Mouse (Mus musculus): ENCODE measurements around the gene Pacs1. TPM values are rescaled to one million over a fixed set of nuclear protein-coding genes. Genes with fewer than 3 reads are reported as not detected.
"Not testable (repeated sequence)": the region's sequence is repeated elsewhere in the genome, so short reads cannot be mapped to it uniquely, and the experiment has no call there.

The Pacs1 gene
- total RNA-seq, 4 experiments from 2014 or later, result 18.6 to 21.9 (median 20.8) TPM

GRCm38 (mm10) chr19:5097521-5098362 is 175.2 kb downstream of the Pacs1 start:
- DNase-seq (ENCODE audit: low spot score), result no peak

- DNase-seq (ENCODE audit: low spot score), result no peak
These were observed 176.9 kb downstream of the Pacs1 start for GRCm38 (mm10) chr19:5095887-5096474.

- DNase-seq (ENCODE audit: low spot score), result no peak
These were observed 178.0 kb downstream of the Pacs1 start for GRCm38 (mm10) chr19:5094746-5095417.

- peak; percentile 80 for DNase-seq (ENCODE audit: low spot score)
These were observed 178.7 kb downstream of the Pacs1 start for GRCm38 (mm10) chr19:5094243-5094632.

- no peak for DNase-seq (ENCODE audit: low spot score)
These were observed 179.3 kb downstream of the Pacs1 start for GRCm38 (mm10) chr19:5093481-5094242.

- no peak for DNase-seq (ENCODE audit: low spot score)
These were observed 180.8 kb downstream of the Pacs1 start for GRCm38 (mm10) chr19:5092083-5092482.

GRCm38 (mm10) chr19:5089324-5089723 is 183.6 kb downstream of the Pacs1 start:
- no peak for DNase-seq (ENCODE audit: low spot score)

GRCm38 (mm10) chr19:5087884-5088728 is 184.8 kb downstream of the Pacs1 start, which contains the start of gene Yif1a:
TSS of gene Yif1a (plus strand) at chr19:5088538.
- peak; percentile 98 for DNase-seq (ENCODE audit: low spot score)

- not testable (repeated sequence) for DNase-seq (ENCODE audit: low spot score)
These were observed 186.4 kb downstream of the Pacs1 start for GRCm38 (mm10) chr19:5086533-5086932.

GRCm38 (mm10) chr19:5085145-5085863 is 187.6 kb downstream of the Pacs1 start, which contains the start of gene Tmem151a:
TSS of gene Tmem151a (minus strand) at chr19:5085531.
- no peak for DNase-seq (ENCODE audit: low spot score)

GRCm38 (mm10) chr19:5084834-5085144 is 188.1 kb downstream of the Pacs1 start:
- no peak for DNase-seq (ENCODE audit: low spot score)

- no peak for DNase-seq (ENCODE audit: low spot score)
These were observed 188.7 kb downstream of the Pacs1 start for GRCm38 (mm10) chr19:5083961-5084833.

Small RNA genes lying within 50 kb of the gene (microRNA-seq; reads per million reads assigned to microRNA genes)
- not detected for gene Gm27468

Other genes starting within 250 kb of the Pacs1 start
- 10 to 100 TPM in 2 of 4 experiments, 1 to 10 TPM in 2; 8.8 to 11.9 (median 10.6) TPM for gene Slc29a2, start 249.3 kb downstream of the Pacs1 start, total RNA-seq (2022)
- gene B4gat1, start 234.3 kb downstream of the Pacs1 start, total RNA-seq (2022), result 10 to 100 TPM; 45.0 to 47.2 (median 45.6) TPM
- gene AC124502.3, start 234.2 kb downstream of the Pacs1 start, total RNA-seq (2022), result 1 to 10 TPM; 2.4 to 3.4 (median 2.6) TPM
- gene Brms1, start 231.8 kb downstream of the Pacs1 start, total RNA-seq (2022), result 10 to 100 TPM; 13.0 to 17.6 (median 15.6) TPM
- gene Rin1, start 222.6 kb downstream of the Pacs1 start, total RNA-seq (2022), result 1 to 10 TPM in 3 of 4 experiments, under 1 TPM in 1; 0.79 to 2.6 (median 2.0) TPM
- gene Cd248, start 205.0 kb downstream of the Pacs1 start, total RNA-seq (2022), result 1 to 10 TPM; 6.8 to 9.3 (median 8.7) TPM
- gene Tmem151a, start 187.6 kb downstream of the Pacs1 start, total RNA-seq (2022), result 1 to 10 TPM; 2.1 to 3.9 (median 3.2) TPM
- 100 to 1,000 TPM; 104 to 113 (median 111) TPM for gene Yif1a, start 184.6 kb downstream of the Pacs1 start, total RNA-seq (2022)
- gene Cnih2, start 174.6 kb downstream of the Pacs1 start, total RNA-seq (2022), result under 1 TPM in 2 of 4 experiments, not detected in 2; 0.19 to 0.27 TPM
- gene Rab1b, start 166.0 kb downstream of the Pacs1 start, total RNA-seq (2022), result 100 to 1,000 TPM; 185 to 214 (median 210) TPM
- gene Klc2, start 154.6 kb downstream of the Pacs1 start, total RNA-seq (2022), result 10 to 100 TPM; 52.1 to 60.3 (median 58.6) TPM
- 100 to 1,000 TPM; 108 to 125 (median 119) TPM for gene Sf3b2, start 22.3 kb upstream of the Pacs1 start, total RNA-seq (2022)
- gene Gal3st3, start 25.2 kb upstream of the Pacs1 start, total RNA-seq (2022), result 10 to 100 TPM; 22.3 to 32.9 (median 25.1) TPM
- gene Catsper1, start 62.6 kb upstream of the Pacs1 start, total RNA-seq (2022), result not detected
- 10 to 100 TPM; 17.0 to 27.2 (median 23.5) TPM for gene Cst6, start 76.5 kb upstream of the Pacs1 start, total RNA-seq (2022)
- 10 to 100 TPM; 15.7 to 21.5 (median 19.6) TPM for gene Eif1ad, start 93.6 kb upstream of the Pacs1 start, total RNA-seq (2022)
- 100 to 1,000 TPM; 110 to 123 (median 117) TPM for gene Banf1, start 94.0 kb upstream of the Pacs1 start, total RNA-seq (2022)
- 10 to 100 TPM; 53.9 to 61.4 (median 59.2) TPM for gene Sart1, start 115.6 kb upstream of the Pacs1 start, total RNA-seq (2022)
- gene Tsga10ip, start 129.4 kb upstream of the Pacs1 start, total RNA-seq (2022), result under 1 TPM; 0.25 to 0.75 (median 0.39) TPM
- 100 to 1,000 TPM; 337 to 351 (median 343) TPM for gene Drap1, start 151.9 kb upstream of the Pacs1 start, total RNA-seq (2022)
- 10 to 100 TPM; 34.1 to 40.6 (median 36.2) TPM for gene AI837181, start 152.0 kb upstream of the Pacs1 start, total RNA-seq (2022)
- under 1 TPM in 2 of 4 experiments, not detected in 2; 0.14 to 0.23 TPM for gene Fosl1, start 174.4 kb upstream of the Pacs1 start, total RNA-seq (2022)
- 10 to 100 TPM in 1 of 4 experiments, 1 to 10 TPM in 3; 8.3 to 10.4 (median 8.9) TPM for gene Ccdc85b, start 184.8 kb upstream of the Pacs1 start, total RNA-seq (2022)
- gene Fibp, start 187.5 kb upstream of the Pacs1 start, total RNA-seq (2022), result 10 to 100 TPM; 41.3 to 52.3 (median 49.2) TPM
- under 1 TPM in 3 of 4 experiments, not detected in 1; 0.29 to 0.38 (median 0.37) TPM for gene Ctsw, start 195.4 kb upstream of the Pacs1 start, total RNA-seq (2022)
- 10 to 100 TPM in 2 of 4 experiments, 1 to 10 TPM in 2; 6.5 to 11.2 (median 9.5) TPM for gene Efemp2, start 200.8 kb upstream of the Pacs1 start, total RNA-seq (2022)
- 10 to 100 TPM; 15.8 to 27.3 (median 21.9) TPM for gene Mus81, start 215.3 kb upstream of the Pacs1 start, total RNA-seq (2022)
- 100 to 1,000 TPM; 142 to 201 (median 170) TPM for gene Cfl1, start 217.3 kb upstream of the Pacs1 start, total RNA-seq (2022)
- 1 to 10 TPM in 1 of 4 experiments, under 1 TPM in 3; 0.52 to 1.4 (median 0.81) TPM for gene 1700020D05Rik, start 230.7 kb upstream of the Pacs1 start, total RNA-seq (2022)
- gene Snx32, start 237.4 kb upstream of the Pacs1 start, total RNA-seq (2022), result 1 to 10 TPM; 3.7 to 6.5 (median 6.0) TPM

All from heart, adult 8-10 months (tissue).